Mouse (Mus musculus): ENCODE measurements around the gene Ube2e2.

The Ube2e2 gene

GRCm38 (mm10) chr14:18893947-18894445 is at the start of gene Ube2e2:
TSS of gene Ube2e2 (minus strand) at chr14:18894267.
- DNase-seq, result no peak

- DNase-seq, result no peak
Measured at GRCm38 (mm10) chr14:18940068-18940467, 46.0 kb upstream of the Ube2e2 start.

GRCm38 (mm10) chr14:18903553-18903952 is 9.5 kb upstream of the Ube2e2 start:
- DNase-seq, result no peak

- DNase-seq, result peak; percentile 90 to 96
Measured at GRCm38 (mm10) chr14:18893121-18893946, 733 bp downstream of the Ube2e2 start.

- DNase-seq, result no peak
Measured at GRCm38 (mm10) chr14:18889571-18889970, 4.5 kb downstream of the Ube2e2 start.

- no peak for DNase-seq
Measured at GRCm38 (mm10) chr14:18882493-18882892, 11.6 kb downstream of the Ube2e2 start.

GRCm38 (mm10) chr14:18870716-18871115 is 23.4 kb downstream of the Ube2e2 start:
- DNase-seq, result no peak

GRCm38 (mm10) chr14:18828661-18829060 is 65.4 kb downstream of the Ube2e2 start:
- DNase-seq, result no peak

GRCm38 (mm10) chr14:18826753-18827152 is 67.3 kb downstream of the Ube2e2 start:
- DNase-seq, result no peak

GRCm38 (mm10) chr14:18820713-18821112 is 73.4 kb downstream of the Ube2e2 start:
- no peak for DNase-seq

- DNase-seq, result no peak
Measured at GRCm38 (mm10) chr14:18796857-18797256, 97.2 kb downstream of the Ube2e2 start.

- DNase-seq, result no peak
Measured at GRCm38 (mm10) chr14:18795787-18796186, 98.3 kb downstream of the Ube2e2 start.

GRCm38 (mm10) chr14:18778993-18779675 is 114.9 kb downstream of the Ube2e2 start:
- DNase-seq, result no peak

GRCm38 (mm10) chr14:18778241-18778640 is 115.8 kb downstream of the Ube2e2 start:
- DNase-seq, result no peak

- no peak for DNase-seq
Measured at GRCm38 (mm10) chr14:18776132-18776531, 117.9 kb downstream of the Ube2e2 start.

GRCm38 (mm10) chr14:18773724-18774123 is 120.3 kb downstream of the Ube2e2 start:
- DNase-seq, result no peak

- DNase-seq, result no peak
Measured at GRCm38 (mm10) chr14:18759601-18760356, 134.3 kb downstream of the Ube2e2 start.

GRCm38 (mm10) chr14:18758595-18759532 is 135.2 kb downstream of the Ube2e2 start:
- DNase-seq, result no peak

GRCm38 (mm10) chr14:18758003-18758402 is 136.1 kb downstream of the Ube2e2 start:
- no peak for DNase-seq

GRCm38 (mm10) chr14:18755410-18755809 is 138.7 kb downstream of the Ube2e2 start:
- DNase-seq, result peak; percentile 22 to 25

GRCm38 (mm10) chr14:18754595-18754994 is 139.5 kb downstream of the Ube2e2 start:
- no peak for DNase-seq

- no peak for DNase-seq
Measured at GRCm38 (mm10) chr14:18754001-18754400, 140.1 kb downstream of the Ube2e2 start.
